Mouse (Mus musculus) right cerebral cortex, postnatal 4 days (tissue): ENCODE results near the gene Mbd5.
A peak's percentile ranks its signal among the peaks of the same experiment; 100 is the strongest.

Experiments used
- DNase-seq: peaks from one replicate; pipeline ENCODE4 v3.0.0-alpha.2; 2022

Gene Mbd5

GRCm38 (mm10) chr2:48948841-48949584, at the start of gene Mbd5:
Mbd5 (plus strand) TSS chr2:48949508.
- peak; percentile 99 for DNase-seq

- DNase-seq = no peak
Measured at GRCm38 (mm10) chr2:48908866-48909265, 40.4 kb upstream of the Mbd5 start.

GRCm38 (mm10) chr2:48914185-48914584, 35.1 kb upstream of the Mbd5 start:
- no peak for DNase-seq

- DNase-seq = no peak
Measured at GRCm38 (mm10) chr2:48915832-48916231, 33.5 kb upstream of the Mbd5 start.

GRCm38 (mm10) chr2:48935058-48935457, 14.2 kb upstream of the Mbd5 start:
- no peak for DNase-seq

- DNase-seq = no peak
Measured at GRCm38 (mm10) chr2:48947761-48948160, 1.5 kb upstream of the Mbd5 start.

GRCm38 (mm10) chr2:48949743-48950251, 489 bp downstream of the Mbd5 start:
- DNase-seq = no peak

- no peak for DNase-seq
Measured at GRCm38 (mm10) chr2:48950252-48950315, 776 bp downstream of the Mbd5 start, which contains the start of gene Orc4. Orc4 (minus strand) TSS chr2:48950277.

- no peak for DNase-seq
Measured at GRCm38 (mm10) chr2:48950316-48950880, 1.1 kb downstream of the Mbd5 start.

- DNase-seq = no peak
Measured at GRCm38 (mm10) chr2:48956591-48956990, 7.3 kb downstream of the Mbd5 start.

GRCm38 (mm10) chr2:48978920-48979319, 29.6 kb downstream of the Mbd5 start:
- no peak for DNase-seq

GRCm38 (mm10) chr2:48990322-48990721, 41.0 kb downstream of the Mbd5 start:
- no peak for DNase-seq

- DNase-seq = no peak
Measured at GRCm38 (mm10) chr2:49040481-49040880, 91.2 kb downstream of the Mbd5 start.

- no peak for DNase-seq
Measured at GRCm38 (mm10) chr2:49050030-49050429, 100.7 kb downstream of the Mbd5 start.

GRCm38 (mm10) chr2:49067886-49068285, 118.6 kb downstream of the Mbd5 start:
- no peak for DNase-seq

- no peak for DNase-seq
Measured at GRCm38 (mm10) chr2:49084966-49085365, 135.7 kb downstream of the Mbd5 start.

GRCm38 (mm10) chr2:49090771-49091170, 141.5 kb downstream of the Mbd5 start:
- DNase-seq = no peak

GRCm38 (mm10) chr2:49096765-49097164, 147.5 kb downstream of the Mbd5 start:
- DNase-seq = no peak

- DNase-seq = no peak
Measured at GRCm38 (mm10) chr2:49108906-49109305, 159.6 kb downstream of the Mbd5 start.

GRCm38 (mm10) chr2:49119875-49120274, 170.6 kb downstream of the Mbd5 start:
- DNase-seq = no peak

- no peak for DNase-seq
Measured at GRCm38 (mm10) chr2:49121603-49122002, 172.3 kb downstream of the Mbd5 start.

GRCm38 (mm10) chr2:49142186-49142585, 192.9 kb downstream of the Mbd5 start:
- DNase-seq = no peak

- DNase-seq = no peak
Measured at GRCm38 (mm10) chr2:49153649-49154048, 204.3 kb downstream of the Mbd5 start.

GRCm38 (mm10) chr2:49160232-49160947, 211.1 kb downstream of the Mbd5 start:
- DNase-seq = no peak
